Mouse (Mus musculus) lung, embryonic 16.5 days (tissue): ENCODE measurements around the gene Tnik. TPM values are rescaled to one million over a fixed set of nuclear protein-coding genes. Genes with fewer than 3 reads are reported as not detected.

Experiments used
- ATAC-seq: fragments of 200-750 bp; cut with Nextera tagmentation; 2 replicates; pipeline ENCODE4 v1.8.0; 2017; ENCODE audit warnings: low read depth, mild to moderate bottlenecking, moderate library complexity
- H3K27ac ChIP-seq: fragments of 300-500 bp; sonication (generic); 2 replicates; pipeline ENCODE4 v1.5.1; 2014; ENCODE audit warnings: mild to moderate bottlenecking, control low read depth, low read length
- H3K27me3 ChIP-seq: fragments of 300-500 bp; sonication (generic); 2 replicates; pipeline ENCODE4 v1.6.1; 2014; ENCODE audit warnings: low read depth, low read length, mixed read lengths; ENCODE audit not compliant: control insufficient read depth, insufficient read depth
- H3K36me3 ChIP-seq: fragments of 300-500 bp; sonication (generic); 2 replicates; pipeline ENCODE4 v1.6.1; 2014; ENCODE audit warnings: low read length; ENCODE audit not compliant: control insufficient read depth, insufficient read depth
- H3K4me1 ChIP-seq: fragments of 300-500 bp; sonication (generic); replicated peaks from 2 replicates; pipeline ENCODE4 v1.6.1; 2014; ENCODE audit warnings: low read length, mixed read lengths; ENCODE audit not compliant: control insufficient read depth, insufficient read depth
- H3K4me2 ChIP-seq: fragments of 300-500 bp; sonication (generic); 2 replicates; pipeline ENCODE4 v1.6.1; 2014; ENCODE audit warnings: low read depth, low read length, control low read depth
- H3K4me3 ChIP-seq: fragments of 300-500 bp; sonication (generic); 2 replicates; pipeline ENCODE4 v1.5.1; 2014; ENCODE audit warnings: mild to moderate bottlenecking, low read length, control low read depth
- H3K9ac ChIP-seq: fragments of 300-500 bp; sonication (generic); 2 replicates; pipeline ENCODE4 v1.6.1; 2014; ENCODE audit warnings: low read length, control low read depth
- H3K9me3 ChIP-seq: fragments of 300-500 bp; sonication (generic); 2 replicates; pipeline ENCODE4 v1.6.1; 2016; ENCODE audit warnings: low read length; ENCODE audit not compliant: control insufficient read depth
- WGBS: fragments of 180-500 bp; shearing (Covaris S2); extraction: QIAGEN DNeasy Blood & Tissue Kit; methylation state at CpG from one replicate; pipeline ENCODE4 v1.1.7; 2014; 5-methylcytosine and 5-hydroxymethylcytosine counted together
- polyA plus RNA-seq: library from polyadenylated mRNA; unstranded; fragments of >200 nt; fragmentation: Nextera tagmentation; extraction: Ambion mirVana; gene quantifications from 2 replicates; pipeline ENCODE4 v1.2.1, GENCODE M21; 2015

Gene Tnik
- polyA plus RNA-seq, 1 experiment from 2014 or later: 10.4 TPM

- no peaks in the 10 kb centered on the region for H3K9me3 ChIP-seq
- ATAC-seq: no peak
- H3K36me3 ChIP-seq: no peaks in the 10 kb centered on the region
- H3K4me2 ChIP-seq: no peak overlapping the region
- no peaks in the 10 kb centered on the region for H3K4me1 ChIP-seq
- WGBS: 88% methylated on average over 3 of the region's 3 CpGs
- H3K27ac ChIP-seq: no peak overlapping the region
- H3K27me3 ChIP-seq: no peaks in the 10 kb centered on the region
- no peak overlapping the region for H3K9ac ChIP-seq
- H3K4me3 ChIP-seq: no peak overlapping the region
Observed at GRCm38 (mm10) chr3:28453458-28453857, 190.4 kb downstream of the Tnik start.

GRCm38 (mm10) chr3:28456842-28457241 is 193.8 kb downstream of the Tnik start:
- ATAC-seq: no peak
- 68% methylated on average over 8 of the region's 8 CpGs for WGBS

GRCm38 (mm10) chr3:28457517-28457916 is 194.5 kb downstream of the Tnik start:
- Histone ChIP-seq H3K4me2 (no peak overlapping the region), H3K4me1 (no peaks in the 10 kb centered on the region), H3K4me3 (no peak overlapping the region), H3K27me3 (no peaks in the 10 kb centered on the region), H3K36me3 (no peaks in the 10 kb centered on the region), H3K9ac (no peak overlapping the region), H3K27ac (no peak overlapping the region), H3K9me3 (no peaks in the 10 kb centered on the region)
- 77% methylated on average over 2 of the region's 2 CpGs for WGBS
- ATAC-seq: no peak; the same call in 1 of the 2 replicates

More at GRCm38 (mm10) chr3:28456842-28457241, 193.8 kb downstream of the Tnik start:
- H3K36me3 ChIP-seq: no peaks in the 10 kb centered on the region
- no peak overlapping the region for H3K4me2 ChIP-seq
- H3K27me3 ChIP-seq: no peaks in the 10 kb centered on the region
- no peaks in the 10 kb centered on the region for H3K9me3 ChIP-seq
- H3K27ac ChIP-seq: no peak overlapping the region
- no peaks in the 10 kb centered on the region for H3K4me1 ChIP-seq
- H3K9ac ChIP-seq: no peak overlapping the region
- no peak overlapping the region for H3K4me3 ChIP-seq

DNA sequence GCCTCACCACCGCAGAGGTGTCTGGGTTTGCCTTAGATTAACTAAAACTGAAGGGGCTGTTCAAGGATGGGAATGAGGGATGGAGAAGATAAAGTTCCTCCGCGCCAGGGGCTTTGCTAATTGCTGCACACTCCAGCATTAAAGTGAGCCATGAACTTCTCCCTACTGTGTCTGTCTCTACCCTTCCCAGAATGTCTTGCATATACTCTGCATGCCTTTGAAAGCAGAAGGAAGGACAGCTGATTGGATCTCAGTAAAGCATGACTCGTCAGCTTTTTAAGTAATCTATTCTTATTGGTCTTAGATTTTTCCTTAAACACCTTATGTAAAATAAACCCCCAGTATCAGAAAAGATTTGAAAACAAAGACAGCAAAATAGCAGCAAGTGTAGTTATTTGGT is 203.7 kb downstream of the Tnik start:
- H3K4me3 ChIP-seq: no peak overlapping the region
- no peak for ATAC-seq
- WGBS: 83% methylated on average over 4 of the region's 4 CpGs
- no peaks in the 10 kb centered on the region for H3K27me3 ChIP-seq
- no peaks in the 10 kb centered on the region for H3K4me1 ChIP-seq
- H3K4me2 ChIP-seq: no peak overlapping the region
- no peaks in the 10 kb centered on the region for H3K9me3 ChIP-seq
- H3K36me3 ChIP-seq: no peaks in the 10 kb centered on the region
- no peak overlapping the region for H3K9ac ChIP-seq
- no peak overlapping the region for H3K27ac ChIP-seq

DNA sequence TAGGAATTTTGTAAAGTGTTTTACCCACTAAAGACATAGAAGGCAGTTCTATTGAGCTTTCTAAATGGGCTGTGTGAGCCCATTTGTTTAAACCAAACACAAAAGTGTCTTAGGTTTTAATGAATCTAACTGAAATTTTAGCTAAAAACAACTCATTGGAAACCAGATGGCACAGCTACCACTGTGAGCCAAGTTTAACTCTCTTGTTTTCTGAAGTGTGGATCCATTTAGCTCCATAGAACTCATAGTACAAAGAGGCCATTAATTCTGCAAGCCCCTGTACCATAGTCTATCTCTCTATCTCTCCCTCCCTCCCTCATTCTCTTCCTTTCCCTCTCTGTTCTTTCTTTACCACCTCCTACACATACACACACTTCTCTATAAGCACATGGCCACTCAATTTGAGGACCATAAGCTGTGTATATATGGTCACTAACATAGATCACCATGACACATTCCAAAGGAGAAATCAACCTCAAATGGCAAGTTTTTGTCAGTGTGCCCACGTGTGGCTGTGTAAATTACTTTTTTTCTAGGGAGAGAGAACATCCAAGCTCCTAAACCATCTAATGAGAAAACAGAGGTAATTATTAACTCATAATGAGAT is 204.2 kb downstream of the Tnik start:
- Histone ChIP-seq H3K27ac (no peak overlapping the region), H3K27me3 (no peaks in the 10 kb centered on the region), H3K4me2 (no peak overlapping the region), H3K36me3 (no peaks in the 10 kb centered on the region), H3K9ac (no peak overlapping the region), H3K9me3 (no peaks in the 10 kb centered on the region), H3K4me1 (no peaks in the 10 kb centered on the region), H3K4me3 (no peak overlapping the region)
- 28% methylated on average over 1 of the region's 1 CpGs for WGBS
- ATAC-seq: no peak

- Histone ChIP-seq H3K9me3 (no peaks in the 10 kb centered on the region), H3K4me2 (no peak overlapping the region), H3K27me3 (no peaks in the 10 kb centered on the region), H3K4me1 (no peaks in the 10 kb centered on the region), H3K4me3 (no peak overlapping the region), H3K9ac (no peak overlapping the region), H3K27ac (peak overlapping the region; percentile 27; the same call in 1 of the 2 replicates), H3K36me3 (no peaks in the 10 kb centered on the region)
- peak; percentile 43; the same call in 1 of the 2 replicates for ATAC-seq
- 53% methylated on average over 4 of the region's 4 CpGs for WGBS
Observed at GRCm38 (mm10) chr3:28467871-28468285, 204.9 kb downstream of the Tnik start.

DNA sequence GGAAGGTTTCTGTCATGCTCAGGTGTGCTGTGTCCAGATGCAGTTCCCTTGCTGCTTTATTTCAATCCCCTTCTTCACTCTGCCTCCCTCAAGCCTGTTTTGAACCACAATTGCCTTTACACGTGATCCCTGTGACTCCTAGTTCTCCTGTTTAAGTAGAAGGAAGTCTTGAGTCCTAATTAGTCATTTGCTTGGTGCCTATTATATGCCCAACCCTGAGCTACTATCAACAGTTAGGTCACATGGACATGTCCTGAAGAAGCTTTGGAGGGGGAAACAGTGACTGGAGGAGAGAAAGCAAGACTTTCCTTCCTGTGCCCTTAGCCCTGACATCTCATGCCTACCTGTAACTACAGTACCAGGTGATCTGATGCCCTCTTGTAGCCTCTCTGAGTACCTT is 210.4 kb downstream of the Tnik start:
- 59% methylated on average over 1 of the region's 1 CpGs for WGBS

GRCm38 (mm10) chr3:28477373-28477772 is 214.4 kb downstream of the Tnik start:
- Histone ChIP-seq H3K27me3 (no peaks in the 10 kb centered on the region), H3K4me2 (no peak overlapping the region), H3K4me1 (no peaks in the 10 kb centered on the region), H3K36me3 (no peaks in the 10 kb centered on the region), H3K9me3 (no peaks in the 10 kb centered on the region), H3K9ac (no peak overlapping the region), H3K4me3 (no peak overlapping the region), H3K27ac (no peak overlapping the region)
- WGBS: 92% methylated on average over 2 of the region's 2 CpGs
- no peak for ATAC-seq

More for the DNA sequence above, 210.4 kb downstream of the Tnik start:
- Histone ChIP-seq H3K4me3 (no peak overlapping the region), H3K9me3 (no peaks in the 10 kb centered on the region), H3K27ac (no peak overlapping the region), H3K9ac (no peak overlapping the region), H3K4me2 (no peak overlapping the region), H3K27me3 (no peaks in the 10 kb centered on the region), H3K4me1 (no peaks in the 10 kb centered on the region), H3K36me3 (no peaks in the 10 kb centered on the region)
- no peak for ATAC-seq

GRCm38 (mm10) chr3:28485716-28486115 is 222.7 kb downstream of the Tnik start:
- H3K27ac ChIP-seq: no peak overlapping the region
- 62% methylated on average over 7 of the region's 7 CpGs for WGBS
- H3K27me3 ChIP-seq: no peaks in the 10 kb centered on the region
- ATAC-seq: no peak
- no peaks in the 10 kb centered on the region for H3K36me3 ChIP-seq
- no peak overlapping the region for H3K9ac ChIP-seq
- no peaks in the 10 kb centered on the region for H3K4me1 ChIP-seq
- no peaks in the 10 kb centered on the region for H3K9me3 ChIP-seq
- H3K4me3 ChIP-seq: no peak overlapping the region
- H3K4me2 ChIP-seq: no peak overlapping the region

DNA sequence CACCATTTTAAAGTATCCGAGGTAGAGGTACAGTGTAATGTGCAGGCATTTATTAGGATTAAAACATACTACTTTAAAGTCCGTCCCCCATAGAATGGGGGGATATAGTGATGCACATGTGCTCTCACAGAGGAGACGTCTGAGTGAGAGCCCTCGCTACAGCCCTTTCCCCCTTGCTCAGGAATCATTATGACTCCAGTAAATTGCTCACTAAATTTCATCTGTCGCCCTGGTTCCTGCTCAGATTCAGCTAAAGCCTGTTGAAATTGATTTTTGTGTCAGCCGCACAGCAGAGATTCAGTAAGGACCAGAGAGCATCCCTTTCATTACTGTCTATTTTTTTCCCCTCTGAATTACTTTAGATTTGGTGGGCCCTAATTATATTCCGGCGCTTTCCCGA is 224.4 kb downstream of the Tnik start:
- H3K4me1 ChIP-seq: no peaks in the 10 kb centered on the region
- H3K4me2 ChIP-seq: no peak overlapping the region
- no peak overlapping the region for H3K4me3 ChIP-seq
- no peak overlapping the region for H3K27ac ChIP-seq
- H3K9me3 ChIP-seq: no peaks in the 10 kb centered on the region
- ATAC-seq: no peak
- no peaks in the 10 kb centered on the region for H3K27me3 ChIP-seq
- no peaks in the 10 kb centered on the region for H3K36me3 ChIP-seq
- 85% methylated on average over 9 of the region's 9 CpGs for WGBS
- H3K9ac ChIP-seq: no peak overlapping the region
